Mouse (Mus musculus) forebrain, embryonic 10.5 days (tissue): Measurements from ENCODE around the gene Ethe1. TPM values are rescaled to one million over a fixed set of nuclear protein-coding genes. Genes with fewer than 3 reads are reported as not detected.
A peak's percentile ranks its signal among the peaks of the same experiment; 100 is the strongest.
"Not testable (repeated sequence)": the region's sequence is repeated elsewhere in the genome, so short reads cannot be mapped to it uniquely, and the experiment has no call there.

Experiments
- DNase-seq: peaks from one replicate; pipeline ENCODE4 v3.0.0-alpha.2; 2017; ENCODE audit warnings: low spot score; ENCODE audit errors: extremely low spot score
- H3K27ac ChIP-seq: fragments of 300-500 bp; sonication (generic); 2 replicates; pipeline ENCODE4 v1.5.1; 2016; ENCODE audit warnings: mild to moderate bottlenecking
- H3K27me3 ChIP-seq: fragments of 300-500 bp; sonication (generic); 2 replicates; pipeline ENCODE4 v1.6.1; 2016; ENCODE audit warnings: mild to moderate bottlenecking; ENCODE audit not compliant: poor library complexity, severe bottlenecking
- H3K36me3 ChIP-seq: fragments of 300-500 bp; sonication (generic); replicated peaks from 2 replicates; pipeline ENCODE4 v1.6.1; 2016; ENCODE audit warnings: mild to moderate bottlenecking, moderate library complexity
- H3K4me1 ChIP-seq: fragments of 300-500 bp; sonication (generic); 2 replicates; pipeline ENCODE4 v1.6.1; 2016
- H3K4me3 ChIP-seq: fragments of 300-500 bp; sonication (generic); 2 replicates; pipeline ENCODE4 v1.5.1; 2016; ENCODE audit warnings: mild to moderate bottlenecking, moderate library complexity
- H3K9me3 ChIP-seq: fragments of 300-500 bp; sonication (generic); 2 replicates; pipeline ENCODE4 v1.6.1; 2016; ENCODE audit warnings: mild to moderate bottlenecking, moderate library complexity
- WGBS: fragments of 180-500 bp; shearing (Covaris S2); methylation state at CpG from one replicate; pipeline ENCODE4 v1.1.7; 2016; 5-methylcytosine and 5-hydroxymethylcytosine counted together
- polyA plus RNA-seq: library from polyadenylated mRNA; unstranded; fragments of >200 nt; fragmentation: Nextera tagmentation; extraction: Ambion mirVana; gene quantifications from 2 replicates; pipeline ENCODE4 v1.2.1, GENCODE M21; 2016

Ethe1 gene
- polyA plus RNA-seq, 1 experiment from 2014 or later, result 24.4 TPM

- Histone ChIP-seq H3K27ac (no peak overlapping the region), H3K4me1 (peaks cover 25% of the 10 kb centered on the region), H3K27me3 (peaks cover 58% of the 10 kb centered on the region), H3K9me3 (no peaks in the 10 kb centered on the region; the same call in 1 of the 2 replicates), H3K4me3 (no peak overlapping the region), H3K36me3 (no peaks in the 10 kb centered on the region)
- DNase-seq, result no peak
- WGBS, result 49% methylated on average over 6 of the region's 6 CpGs
Observed at GRCm38 (mm10) chr7:24608017-24608416, 20.7 kb downstream of the Ethe1 start.

GRCm38 (mm10) chr7:24608561-24608960, 21.2 kb downstream of the Ethe1 start:
- no peak overlapping the region for H3K27ac ChIP-seq
- H3K36me3 ChIP-seq, result no peaks in the 10 kb centered on the region
- DNase-seq, result no peak
- 79% methylated on average over 8 of the region's 8 CpGs for WGBS
- no peak overlapping the region for H3K4me3 ChIP-seq
- H3K4me1 ChIP-seq, result peaks cover 27% of the 10 kb centered on the region
- peaks cover 64% of the 10 kb centered on the region for H3K27me3 ChIP-seq
- no peaks in the 10 kb centered on the region; the same call in 1 of the 2 replicates for H3K9me3 ChIP-seq

GRCm38 (mm10) chr7:24610144-24610878, 23.0 kb downstream of the Ethe1 start, which contains the start of gene Phldb3:
Gene Phldb3 (plus strand): TSS chr7:24610763.
- Histone ChIP-seq H3K27ac (0 out of 2 replicates have a peak within 1 kb of the TSS, but pooled peaks have one; percentile 25), H3K4me3 (peak within 1 kb of the TSS; percentile 55), H3K9me3 (no peaks in the 10 kb centered on the region; the same call in 1 of the 2 replicates), H3K36me3 (no peaks in the 10 kb centered on the region), H3K27me3 (peaks cover 77% of the 10 kb centered on the region), H3K4me1 (peaks cover 27% of the 10 kb centered on the region)
- WGBS, result 3% methylated on average over 27 of the region's 27 CpGs
- no peak for DNase-seq

DNA sequence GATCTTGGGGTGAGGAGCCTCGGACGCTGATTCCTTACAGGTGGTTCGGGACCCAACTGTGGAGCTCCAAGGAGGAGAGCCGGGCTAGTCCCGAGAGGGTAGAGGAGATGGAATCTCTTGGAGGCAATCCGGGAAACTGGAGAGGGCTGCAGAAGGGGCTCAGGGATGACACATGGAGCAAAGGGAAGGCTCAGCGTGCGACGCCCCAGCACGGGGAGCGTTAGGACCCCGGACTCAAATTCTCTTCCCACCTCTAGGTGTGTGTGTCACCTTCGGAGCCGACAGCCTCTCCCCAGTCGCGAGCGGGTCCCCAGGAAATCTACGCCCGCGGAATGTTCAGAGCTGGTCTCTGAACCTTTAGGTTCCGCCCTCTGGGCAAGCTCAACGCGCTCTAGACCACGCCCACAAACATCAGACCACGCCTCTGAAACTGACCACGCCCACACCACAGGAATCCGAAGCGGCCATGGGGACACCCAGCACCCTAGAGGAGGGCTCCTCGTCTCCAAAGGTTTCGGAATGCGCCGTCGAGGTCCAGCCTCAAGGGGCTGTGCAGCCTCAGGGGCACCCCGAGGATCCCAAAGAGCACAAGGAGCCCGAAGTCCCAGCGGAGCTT, 23.6 kb downstream of the Ethe1 start:
- under 1% methylated on average over 36 of the region's 36 CpGs for WGBS

DNA sequence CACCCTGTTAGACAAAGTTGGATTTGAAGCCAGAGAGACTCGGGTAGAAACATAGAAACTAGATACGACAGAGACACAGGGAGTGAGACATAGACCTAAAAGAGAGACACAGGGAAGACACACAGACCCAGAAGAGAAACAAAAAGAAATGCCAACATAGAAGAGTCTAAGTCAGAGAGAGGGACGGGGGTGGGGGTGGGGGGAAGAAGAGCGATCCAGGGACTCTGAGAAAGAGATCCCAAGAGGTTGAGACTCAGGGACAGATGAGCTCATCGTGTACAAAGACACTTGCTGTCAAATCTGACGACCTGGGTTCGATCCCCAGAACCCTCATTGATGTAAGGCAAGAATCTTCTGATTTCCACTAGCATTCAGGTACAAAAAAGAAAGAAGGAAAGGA, 24.4 kb downstream of the Ethe1 start:
- Histone ChIP-seq H3K9me3 (no peaks in the 10 kb centered on the region; the same call in 1 of the 2 replicates), H3K27ac (no peak overlapping the region), H3K27me3 (peaks cover 77% of the 10 kb centered on the region), H3K4me1 (peaks cover 27% of the 10 kb centered on the region), H3K4me3 (peak overlapping the region; percentile 55), H3K36me3 (no peaks in the 10 kb centered on the region)
- DNase-seq, result no peak
- 13% methylated on average over 7 of the region's 7 CpGs for WGBS

More for the DNA sequence above, 23.6 kb downstream of the Ethe1 start:
- Histone ChIP-seq H3K4me3 (peak overlapping the region; percentile 55), H3K27me3 (peaks cover 77% of the 10 kb centered on the region), H3K9me3 (no peaks in the 10 kb centered on the region; the same call in 1 of the 2 replicates), H3K36me3 (no peaks in the 10 kb centered on the region), H3K4me1 (peaks cover 27% of the 10 kb centered on the region), H3K27ac (0 out of 2 replicates have a peak overlapping the region, but pooled peaks have one; percentile 25)
- peak; percentile 77 for DNase-seq

DNA sequence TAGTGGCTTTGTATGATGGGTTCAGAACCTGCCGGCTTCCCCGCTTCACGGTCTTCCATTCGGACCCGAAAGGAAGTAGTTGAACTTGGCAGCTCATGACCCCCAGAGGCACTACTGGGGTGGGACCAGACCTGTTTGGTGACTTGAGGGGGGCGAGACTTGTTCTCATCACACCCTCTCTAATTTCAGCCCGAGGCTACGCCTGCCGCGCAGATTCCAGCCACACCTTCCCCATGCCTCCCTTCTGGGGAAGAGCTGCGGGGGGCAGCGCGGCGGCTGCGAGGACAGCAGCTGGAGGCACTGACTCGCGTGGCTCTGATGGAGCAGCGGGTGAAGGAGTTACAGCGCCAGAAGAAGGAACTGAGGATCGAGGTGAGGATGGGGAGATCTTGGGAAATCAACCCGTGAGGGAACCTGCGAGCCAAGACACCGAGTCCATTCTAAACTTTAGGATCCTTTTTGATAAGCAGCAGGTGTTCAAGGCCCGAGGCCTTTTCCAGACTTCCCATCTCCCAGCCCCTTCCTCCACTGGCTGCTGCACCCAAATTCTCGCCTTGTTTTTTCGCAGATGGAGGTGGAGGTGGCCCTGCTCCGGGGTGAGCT, 25.1 kb downstream of the Ethe1 start:
- Histone ChIP-seq H3K4me3 (peak overlapping the region; percentile 36), H3K27me3 (peaks cover 73% of the 10 kb centered on the region), H3K4me1 (peaks cover 27% of the 10 kb centered on the region), H3K9me3 (no peaks in the 10 kb centered on the region; the same call in 1 of the 2 replicates), H3K36me3 (no peaks in the 10 kb centered on the region), H3K27ac (no peak overlapping the region)
- 3% methylated on average over 27 of the region's 27 CpGs for WGBS
- DNase-seq, result peak; percentile 36

DNA sequence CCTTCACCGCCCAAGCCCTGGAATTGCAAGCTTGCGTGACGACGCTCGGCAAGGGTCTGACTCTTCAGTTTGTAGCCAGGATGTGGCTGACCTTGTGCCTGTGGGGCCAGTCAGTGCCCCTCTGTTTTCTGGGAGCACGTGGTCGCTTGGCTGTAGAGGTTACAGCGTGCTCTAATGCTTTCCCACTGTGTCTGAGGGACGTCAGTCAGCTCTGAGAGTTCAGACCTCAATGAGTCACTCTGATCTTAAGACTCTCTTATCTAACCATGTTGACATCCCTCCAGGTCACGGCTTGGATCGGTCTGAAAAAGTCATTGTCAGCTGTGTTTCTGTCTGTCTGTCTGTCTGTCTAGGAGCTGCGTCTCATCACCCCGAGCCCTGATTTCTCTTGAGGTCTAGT, 27.5 kb downstream of the Ethe1 start:
- Histone ChIP-seq H3K9me3 (peaks cover 7% of the 10 kb centered on the region; the same call in 1 of the 2 replicates), H3K27ac (no peak overlapping the region), H3K4me1 (peaks cover 27% of the 10 kb centered on the region), H3K4me3 (no peak overlapping the region), H3K36me3 (no peaks in the 10 kb centered on the region), H3K27me3 (peaks cover 51% of the 10 kb centered on the region)
- WGBS, result 80% methylated on average over 13 of the region's 13 CpGs
- DNase-seq, result no peak

DNA sequence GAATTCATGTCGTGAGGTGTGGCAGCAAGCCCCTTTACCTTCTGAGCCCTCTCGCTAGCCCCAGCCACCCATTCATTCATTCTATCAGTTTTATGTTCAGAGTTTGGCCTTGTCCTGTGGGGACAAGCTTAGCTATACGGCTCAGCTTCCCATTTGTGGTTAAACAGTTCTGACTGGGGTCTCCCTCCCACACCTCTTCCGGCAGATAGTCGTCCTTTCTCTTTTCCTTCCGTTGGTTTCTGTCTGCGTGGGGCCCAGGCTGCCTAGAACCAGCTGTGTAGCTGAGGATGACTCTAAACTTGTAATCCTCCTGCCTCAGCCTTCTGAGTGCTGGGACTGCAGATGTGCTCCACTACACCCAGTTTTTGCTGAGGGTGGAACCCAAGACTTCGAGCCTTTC, 30.4 kb downstream of the Ethe1 start:
- peaks cover 4% of the 10 kb centered on the region for H3K4me1 ChIP-seq
- H3K27me3 ChIP-seq, result peaks cover 21% of the 10 kb centered on the region
- no peak overlapping the region for H3K4me3 ChIP-seq
- DNase-seq, result no peak
- peaks cover 15% of the 10 kb centered on the region for H3K9me3 ChIP-seq
- H3K27ac ChIP-seq, result no peak overlapping the region
- 84% methylated on average over 8 of the region's 8 CpGs for WGBS
- no peaks in the 10 kb centered on the region for H3K36me3 ChIP-seq

DNA sequence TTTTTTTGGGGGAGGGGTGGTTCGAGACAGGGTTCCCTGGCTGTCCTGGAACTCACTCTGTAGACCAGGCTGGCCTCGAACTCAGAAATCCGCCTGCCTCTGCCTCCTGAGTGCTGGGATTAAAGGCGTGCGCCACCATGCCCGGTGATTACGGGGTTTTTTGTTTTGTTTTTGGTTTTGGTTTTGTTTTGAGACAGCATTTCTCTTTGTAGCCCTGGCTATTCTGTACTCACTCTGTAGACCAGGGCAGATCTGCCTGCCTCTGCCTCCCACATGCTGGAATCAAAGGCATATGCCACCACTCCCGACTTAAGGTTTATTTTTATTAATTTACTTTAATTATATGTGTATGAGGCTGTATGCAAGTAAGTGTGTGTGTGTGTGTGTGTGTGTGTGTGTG, 31.0 kb downstream of the Ethe1 start:
- H3K4me3 ChIP-seq, H3K36me3 ChIP-seq, H3K4me1 ChIP-seq, H3K27ac ChIP-seq, DNase-seq: not testable (repeated sequence)
- 90% methylated on average over 8 of the region's 8 CpGs for WGBS
- Histone ChIP-seq H3K27me3 (peaks cover 15% of the 10 kb centered on the region), H3K9me3 (peaks cover 17% of the 10 kb centered on the region)

DNA sequence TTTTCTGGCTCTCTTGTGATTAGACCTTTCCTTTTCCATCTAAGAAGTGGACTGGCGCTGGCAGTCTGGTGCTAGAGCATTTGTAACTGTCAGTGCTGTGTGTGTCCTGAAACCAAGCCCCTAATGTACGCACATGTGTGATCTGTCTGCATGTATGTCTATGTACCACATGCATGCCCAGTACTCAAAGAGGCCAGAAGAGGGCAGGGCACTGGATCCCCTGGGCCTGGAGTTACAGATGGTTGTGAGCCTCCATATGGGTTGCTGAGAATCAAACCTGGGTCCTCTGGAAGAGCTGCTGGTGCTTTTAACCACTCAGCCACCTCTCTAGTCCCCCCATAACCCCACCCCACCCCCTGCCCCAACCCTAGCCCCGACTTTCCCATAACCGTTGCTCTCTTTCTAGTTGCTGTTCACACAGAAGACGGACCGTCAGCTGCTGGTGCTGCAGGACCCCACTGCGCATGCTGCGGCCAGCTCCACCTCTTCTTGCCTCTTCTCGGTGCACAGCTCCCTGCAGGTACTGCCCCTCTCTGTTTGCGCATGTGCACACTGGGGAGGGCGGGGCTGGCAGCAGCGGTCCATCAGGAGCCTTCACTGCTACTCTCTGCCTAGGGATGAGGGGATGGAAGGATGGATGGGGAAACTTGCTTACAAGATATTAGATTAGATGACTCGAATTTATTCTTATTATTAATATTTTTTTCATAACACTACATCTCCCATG, 32.5 kb downstream of the Ethe1 start:
- 48% methylated on average over 13 of the region's 13 CpGs for WGBS
- Histone ChIP-seq H3K27me3 (peaks cover under 1% of the 10 kb centered on the region; the same call in 1 of the 2 replicates), H3K27ac (no peak overlapping the region), H3K9me3 (peaks cover 17% of the 10 kb centered on the region), H3K36me3 (no peaks in the 10 kb centered on the region), H3K4me3 (no peak overlapping the region), H3K4me1 (no peaks in the 10 kb centered on the region)
- DNase-seq, result no peak

- no peak for DNase-seq
- H3K4me3 ChIP-seq, result no peak overlapping the region
- H3K27ac ChIP-seq, result no peak overlapping the region
- peaks cover 6% of the 10 kb centered on the region for H3K4me1 ChIP-seq
- WGBS, result 92% methylated on average over 3 of the region's 3 CpGs
- H3K27me3 ChIP-seq, result peaks cover 7% of the 10 kb centered on the region
- peaks cover 17% of the 10 kb centered on the region for H3K9me3 ChIP-seq
- no peaks in the 10 kb centered on the region for H3K36me3 ChIP-seq
Observed at GRCm38 (mm10) chr7:24621193-24621592, 33.9 kb downstream of the Ethe1 start.

- WGBS, result 80% methylated on average over 6 of the region's 6 CpGs
- Histone ChIP-seq H3K4me1 (peaks cover 12% of the 10 kb centered on the region), H3K9me3 (peaks cover 17% of the 10 kb centered on the region), H3K4me3 (no peak overlapping the region), H3K27me3 (peaks cover 22% of the 10 kb centered on the region), H3K36me3 (no peaks in the 10 kb centered on the region), H3K27ac (no peak overlapping the region)
- no peak for DNase-seq
Observed at GRCm38 (mm10) chr7:24622967-24623366, 35.6 kb downstream of the Ethe1 start.
